Mouse (Mus musculus) E14TG2a.4 (cell line): ENCODE data around the gene Il12rb2.

Experiments used
- CTCF ChIP-seq: conservative IDR thresholded peaks from 2 replicates; pipeline ENCODE4 v1.5.1; 2014; ENCODE audit warnings: low read length
- NANOG ChIP-seq: IDR thresholded peaks from 2 replicates; pipeline ENCODE4 v1.6.1; 2014; ENCODE audit warnings: borderline replicate concordance, low read length, mixed read lengths
- POU5F1 ChIP-seq: IDR thresholded peaks from 2 replicates; pipeline ENCODE4 v1.6.1; 2014; ENCODE audit warnings: low read length, borderline replicate concordance

- TF ChIP-seq CTCF (no peak), POU5F1 (no peak), NANOG (no peak)
These were observed at the start of gene Il12rb2 for GRCm38 (mm10) chr6:67375982-67376391.
